Mouse (Mus musculus): ENCODE measurements around the gene Bmi1. TPM values are rescaled to one million over a fixed set of nuclear protein-coding genes. Genes with fewer than 3 reads are reported as not detected.

Gene Bmi1
- polyA plus RNA-seq, 1 experiment = 36.2 TPM

DNA sequence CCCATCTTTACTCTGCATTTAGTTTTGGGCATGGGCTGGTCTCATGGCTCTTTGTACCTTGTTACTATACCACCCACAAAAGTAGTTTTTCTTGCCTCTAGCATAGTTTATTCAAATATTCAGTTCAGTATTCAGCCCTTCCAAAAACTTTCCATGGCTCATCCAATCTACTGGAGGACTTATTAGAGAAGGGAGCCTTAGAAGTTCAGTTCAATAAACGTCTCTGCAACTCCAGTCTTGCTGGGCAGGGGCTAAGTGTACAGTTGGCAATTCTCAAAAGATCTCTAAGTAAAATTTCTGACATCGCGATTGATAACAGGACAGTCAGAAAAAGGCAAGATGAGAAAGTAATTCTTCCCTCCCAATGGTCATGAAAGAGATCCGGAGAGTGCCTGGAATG lies 3.7 kb downstream of the Bmi1 start:
- TF ChIP-seq POLR2A (IDR thresholded peaks at IDR 0.05; ENCODE audit: borderline replicate concordance, insufficient read depth, low read length) (no peak), CTCF (IDR thresholded peaks at IDR 0.05; ENCODE audit: borderline replicate concordance, insufficient read depth, low read depth, low read length) (no peak)
- DNase-seq = no peak
- Histone ChIP-seq H3K27ac (ENCODE audit: insufficient read depth, low read length) (no peak overlapping the region), H3K4me3 (replicated peaks; ENCODE audit: insufficient read depth, low read depth, low read length) (no peak overlapping the region), H3K4me1 (ENCODE audit: control insufficient read depth, insufficient read depth, low read length) (0 out of 2 replicates have a peak, but pooled peaks cover 4% of the 10 kb centered on the region), H3K27me3 (ENCODE audit: control insufficient read depth, insufficient read depth, low read length) (no peaks in the 10 kb centered on the region)
- WGBS = 13% methylated on average over 4 of the region's 4 CpGs

DNA sequence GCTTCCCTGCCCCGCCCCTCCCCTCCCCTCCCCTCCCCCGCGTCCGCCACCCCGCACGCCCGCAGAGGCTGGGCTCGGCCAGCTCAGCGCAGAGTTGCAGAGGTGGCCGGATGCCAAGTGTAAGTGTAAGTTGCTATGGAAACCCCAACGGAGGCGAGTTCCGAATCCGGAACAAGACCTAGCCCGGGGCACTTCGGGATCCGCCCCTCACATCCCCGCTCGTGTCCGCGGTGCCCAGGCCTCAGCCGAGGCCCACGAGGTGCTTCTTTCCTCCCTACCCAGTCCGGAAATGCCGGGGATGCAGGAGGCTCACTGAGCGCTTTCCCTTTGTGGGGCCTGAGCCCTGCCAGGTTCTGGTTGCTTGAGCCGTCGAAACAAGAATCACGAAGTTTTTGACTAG lies 4.1 kb downstream of the Bmi1 start:
- WGBS = 16% methylated on average over 27 of the region's 29 CpGs
- Histone ChIP-seq H3K4me3 (replicated peaks; ENCODE audit: insufficient read depth, low read depth, low read length) (peak overlapping the region; percentile 18), H3K27me3 (ENCODE audit: control insufficient read depth, insufficient read depth, low read length) (no peaks in the 10 kb centered on the region), H3K27ac (ENCODE audit: insufficient read depth, low read length) (no peak overlapping the region), H3K4me1 (ENCODE audit: control insufficient read depth, insufficient read depth, low read length) (0 out of 2 replicates have a peak, but pooled peaks cover 4% of the 10 kb centered on the region)
- TF ChIP-seq POLR2A (IDR thresholded peaks at IDR 0.05; ENCODE audit: borderline replicate concordance, insufficient read depth, low read length) = no peak
- no peak for TF ChIP-seq CTCF (IDR thresholded peaks at IDR 0.05; ENCODE audit: borderline replicate concordance, insufficient read depth, low read depth, low read length)
- peak; percentile 32 to 50 for DNase-seq

GRCm38 (mm10) chr2:18684062-18684461 lies 7.2 kb downstream of the Bmi1 start:
- TF ChIP-seq CTCF (IDR thresholded peaks at IDR 0.05; ENCODE audit: borderline replicate concordance, insufficient read depth, low read depth, low read length) = no peak
- TF ChIP-seq POLR2A (IDR thresholded peaks at IDR 0.05; ENCODE audit: borderline replicate concordance, insufficient read depth, low read length) = no peak
- Histone ChIP-seq H3K27ac (ENCODE audit: insufficient read depth, low read length) (no peak overlapping the region), H3K4me1 (ENCODE audit: control insufficient read depth, insufficient read depth, low read length) (0 out of 2 replicates have a peak, but pooled peaks cover 4% of the 10 kb centered on the region), H3K27me3 (ENCODE audit: control insufficient read depth, insufficient read depth, low read length) (peaks cover 4% of the 10 kb centered on the region; the same call in 1 of the 2 replicates), H3K4me3 (replicated peaks; ENCODE audit: insufficient read depth, low read depth, low read length) (no peak overlapping the region)
- 89% methylated on average over 5 of the region's 5 CpGs for WGBS
- no peak for DNase-seq

DNA sequence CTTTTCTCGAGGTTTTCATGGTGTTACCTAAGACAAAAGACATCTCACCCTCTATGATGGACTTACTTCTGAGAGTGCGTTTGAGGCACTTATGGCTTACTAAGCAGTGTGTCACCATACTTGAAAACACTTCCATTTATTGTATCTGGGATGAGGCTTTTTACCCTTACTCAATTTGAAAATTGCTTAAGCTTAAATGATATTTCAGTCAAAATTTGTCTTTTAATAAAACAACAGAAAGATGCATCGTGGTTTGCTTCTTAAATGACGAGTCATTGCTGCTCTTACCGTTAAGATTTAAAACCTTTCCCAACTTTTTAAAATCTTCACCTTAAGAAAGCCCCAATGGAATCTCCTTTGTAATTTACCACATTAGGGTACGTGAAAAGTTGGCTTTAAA lies 9.6 kb downstream of the Bmi1 start:
- no peak for TF ChIP-seq POLR2A (IDR thresholded peaks at IDR 0.05; ENCODE audit: borderline replicate concordance, insufficient read depth, low read length)
- no peak for TF ChIP-seq CTCF (IDR thresholded peaks at IDR 0.05; ENCODE audit: borderline replicate concordance, insufficient read depth, low read depth, low read length)
- 95% methylated on average over 6 of the region's 6 CpGs for WGBS
- DNase-seq = no peak
- Histone ChIP-seq H3K27me3 (ENCODE audit: control insufficient read depth, insufficient read depth, low read length) (peaks cover 11% of the 10 kb centered on the region; the same call in 1 of the 2 replicates), H3K4me3 (replicated peaks; ENCODE audit: insufficient read depth, low read depth, low read length) (no peak overlapping the region), H3K27ac (ENCODE audit: insufficient read depth, low read length) (no peak overlapping the region), H3K4me1 (ENCODE audit: control insufficient read depth, insufficient read depth, low read length) (no peaks in the 10 kb centered on the region)

- no peak for DNase-seq
- Histone ChIP-seq H3K4me1 (ENCODE audit: control insufficient read depth, insufficient read depth, low read length) (no peaks in the 10 kb centered on the region), H3K27ac (ENCODE audit: insufficient read depth, low read length) (no peak overlapping the region), H3K27me3 (ENCODE audit: control insufficient read depth, insufficient read depth, low read length) (peaks cover 11% of the 10 kb centered on the region; the same call in 1 of the 2 replicates), H3K4me3 (replicated peaks; ENCODE audit: insufficient read depth, low read depth, low read length) (no peak overlapping the region)
- TF ChIP-seq POLR2A (IDR thresholded peaks at IDR 0.05; ENCODE audit: borderline replicate concordance, insufficient read depth, low read length) (no peak), CTCF (IDR thresholded peaks at IDR 0.05; ENCODE audit: borderline replicate concordance, insufficient read depth, low read depth, low read length) (no peak)
- 95% methylated on average over 8 of the region's 8 CpGs for WGBS
Measured at GRCm38 (mm10) chr2:18686826-18687519, 10.2 kb downstream of the Bmi1 start.

- no peaks in the 10 kb centered on the region for H3K4me1 ChIP-seq (ENCODE audit: control insufficient read depth, insufficient read depth, low read length)
- peaks cover 12% of the 10 kb centered on the region; the same call in 1 of the 2 replicates for H3K27me3 ChIP-seq (ENCODE audit: control insufficient read depth, insufficient read depth, low read length)
- no peak for DNase-seq
- no peak overlapping the region for H3K27ac ChIP-seq (ENCODE audit: insufficient read depth, low read length)
- TF ChIP-seq POLR2A (IDR thresholded peaks at IDR 0.05; ENCODE audit: borderline replicate concordance, insufficient read depth, low read length) (no peak), CTCF (IDR thresholded peaks at IDR 0.05; ENCODE audit: borderline replicate concordance, insufficient read depth, low read depth, low read length) (no peak)
- WGBS = 57% methylated on average over 9 of the region's 9 CpGs
- no peak overlapping the region for H3K4me3 ChIP-seq (replicated peaks; ENCODE audit: insufficient read depth, low read depth, low read length)
Measured at GRCm38 (mm10) chr2:18687671-18688170, 10.9 kb downstream of the Bmi1 start.

DNA sequence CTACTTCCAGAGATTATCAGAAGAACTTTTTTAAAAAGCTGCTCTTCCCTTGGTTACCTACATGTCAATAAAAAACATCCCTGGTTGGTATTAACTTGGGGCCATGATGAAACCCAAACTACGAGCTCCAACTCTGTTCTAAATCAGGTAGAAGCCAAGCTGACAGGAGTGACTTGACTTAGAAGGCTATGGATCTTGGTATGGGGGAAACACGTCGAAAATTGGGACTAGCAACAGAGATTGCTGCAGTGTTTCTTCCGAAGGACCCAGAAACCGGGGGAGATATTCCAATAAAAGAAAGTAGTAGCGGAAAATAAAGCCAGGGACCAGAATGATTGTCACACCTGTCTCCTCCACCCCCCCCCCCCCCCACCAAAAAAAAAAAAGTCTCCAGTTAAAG lies 11.5 kb downstream of the Bmi1 start:
- DNase-seq = no peak
- H3K27ac ChIP-seq (ENCODE audit: insufficient read depth, low read length) = no peak overlapping the region
- peaks cover 12% of the 10 kb centered on the region; the same call in 1 of the 2 replicates for H3K27me3 ChIP-seq (ENCODE audit: control insufficient read depth, insufficient read depth, low read length)
- TF ChIP-seq POLR2A (IDR thresholded peaks at IDR 0.05; ENCODE audit: borderline replicate concordance, insufficient read depth, low read length) = no peak
- no peak for TF ChIP-seq CTCF (IDR thresholded peaks at IDR 0.05; ENCODE audit: borderline replicate concordance, insufficient read depth, low read depth, low read length)
- 35% methylated on average over 6 of the region's 6 CpGs for WGBS
- no peaks in the 10 kb centered on the region; the same call in 1 of the 2 replicates for H3K4me1 ChIP-seq (ENCODE audit: control insufficient read depth, insufficient read depth, low read length)
- H3K4me3 ChIP-seq (replicated peaks; ENCODE audit: insufficient read depth, low read depth, low read length) = no peak overlapping the region

DNA sequence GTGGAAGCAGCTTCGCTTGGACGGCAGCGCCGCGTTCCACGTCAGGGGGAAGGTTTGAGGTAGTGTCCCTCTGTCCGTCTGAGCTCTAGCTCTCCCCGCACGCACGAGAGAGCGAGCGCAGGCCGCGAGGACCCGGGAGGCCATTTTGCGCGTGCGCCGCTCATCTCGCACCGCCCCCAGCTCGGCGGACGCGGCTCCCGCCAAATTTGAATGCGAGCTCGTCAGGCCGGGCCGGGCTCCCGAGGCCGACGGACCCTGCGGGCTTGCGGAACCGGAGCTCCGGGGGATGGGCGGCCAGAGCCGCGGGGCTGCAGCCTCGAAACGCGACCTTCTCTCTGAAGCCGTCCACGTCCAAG lies 11.9 kb downstream of the Bmi1 start:
- TF ChIP-seq CTCF (IDR thresholded peaks at IDR 0.05; ENCODE audit: borderline replicate concordance, insufficient read depth, low read depth, low read length) (no peak), POLR2A (IDR thresholded peaks at IDR 0.05; ENCODE audit: borderline replicate concordance, insufficient read depth, low read length) (no peak)

More for the DNA sequence above, 11.9 kb downstream of the Bmi1 start:
- peak in 1 of 2 experiments; percentile 40 for DNase-seq
- H3K4me1 ChIP-seq (ENCODE audit: control insufficient read depth, insufficient read depth, low read length) = no peaks in the 10 kb centered on the region; the same call in 1 of the 2 replicates
- peaks cover 12% of the 10 kb centered on the region; the same call in 1 of the 2 replicates for H3K27me3 ChIP-seq (ENCODE audit: control insufficient read depth, insufficient read depth, low read length)
- no peak overlapping the region for H3K27ac ChIP-seq (ENCODE audit: insufficient read depth, low read length)
- 3% methylated on average over 45 of the region's 45 CpGs for WGBS
- peak overlapping the region; percentile 52 for H3K4me3 ChIP-seq (replicated peaks; ENCODE audit: insufficient read depth, low read depth, low read length)

Data from cerebellum, adult 2 months (tissue).